Mouse (Mus musculus): ENCODE data around the gene Gm813. TPM values are rescaled to one million over a fixed set of nuclear protein-coding genes. Genes with fewer than 3 reads are reported as not detected.
"Not testable (repeated sequence)": the region's sequence is repeated elsewhere in the genome, so short reads cannot be mapped to it uniquely, and the experiment has no call there.

Gene Gm813
- polyA plus RNA-seq (2016; fragmentation: Nextera tagmentation; extraction: Ambion mirVana), result not detected in 2 replicates

DNA sequence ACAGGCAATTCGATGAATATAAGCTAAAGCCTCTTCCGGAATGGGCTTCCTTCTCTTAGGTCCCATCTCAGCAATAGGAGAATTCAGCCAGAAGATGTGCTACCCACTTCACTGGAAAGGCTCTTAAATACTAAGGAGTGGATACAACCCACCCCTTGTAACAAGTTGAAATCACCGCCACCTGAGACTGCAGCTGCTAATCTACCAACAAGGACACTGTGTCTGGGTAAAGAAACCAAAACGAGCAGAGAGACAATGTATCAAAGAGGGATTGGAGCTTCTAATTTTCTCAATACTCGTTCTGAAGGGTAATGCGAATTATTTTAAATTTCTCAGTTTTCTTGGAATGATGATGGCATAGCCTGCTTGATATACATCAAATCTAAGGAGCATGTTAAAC lies at the start of gene Gm813:
Gene Gm813 (minus strand): TSS at position 101 of the 400 bp plus-strand sequence.
- 85% methylated on average over 6 of the region's 6 CpGs for WGBS
- no peaks in the 10 kb centered on the region for H3K27me3 ChIP-seq (ENCODE audit: insufficient read depth, poor library complexity, severe bottlenecking)

GRCm38 (mm10) chr16:58665137-58665536 lies 48.4 kb upstream of the Gm813 start:
- H3K4me1 ChIP-seq, result peaks cover 15% of the 10 kb centered on the region
- H3K27ac ChIP-seq; H3K27me3 ChIP-seq (ENCODE audit: insufficient read depth, poor library complexity, severe bottlenecking); H3K4me3 ChIP-seq; H3K36me3 ChIP-seq; H3K9me3 ChIP-seq: not testable (repeated sequence)
- peak; percentile 35 for DNase-seq (ENCODE audit: low spot score)

More for the DNA sequence above, at the start of gene Gm813:
- Histone ChIP-seq H3K4me1 (no peaks in the 10 kb centered on the region), H3K9me3 (no peaks in the 10 kb centered on the region), H3K4me3 (no peak within 1 kb of the TSS), H3K36me3 (no peaks in the 10 kb centered on the region), H3K27ac (no peak within 1 kb of the TSS)
- DNase-seq (ENCODE audit: low spot score), result peak; percentile 36

DNA sequence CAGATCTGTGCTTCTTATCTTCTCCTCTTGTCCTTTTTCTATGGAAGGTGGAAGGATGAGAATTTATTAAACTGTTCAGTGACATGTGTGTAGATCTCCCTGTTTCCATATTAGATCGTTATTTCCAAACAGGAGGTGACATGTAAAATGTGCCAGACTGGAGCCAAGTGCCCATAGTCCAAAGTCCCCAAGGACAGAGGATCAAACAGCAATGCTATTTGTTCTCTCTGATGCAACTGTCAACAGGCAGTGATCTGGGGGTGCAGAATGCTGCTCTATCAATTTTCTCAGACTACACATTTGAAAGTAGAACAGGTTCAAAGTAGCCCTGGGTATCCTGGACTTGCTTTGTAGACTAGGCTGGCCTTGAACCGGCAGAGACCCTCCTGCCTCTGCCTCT lies 47.0 kb upstream of the Gm813 start:
- 83% methylated on average over 2 of the region's 2 CpGs for WGBS
- H3K4me3 ChIP-seq, result no peak overlapping the region
- H3K36me3 ChIP-seq, result no peaks in the 10 kb centered on the region
- no peaks in the 10 kb centered on the region for H3K9me3 ChIP-seq
- peak overlapping the region; percentile 36; the same call in 1 of the 2 replicates for H3K27ac ChIP-seq
- DNase-seq (ENCODE audit: low spot score), result peak; percentile 13
- no peaks in the 10 kb centered on the region for H3K27me3 ChIP-seq (ENCODE audit: insufficient read depth, poor library complexity, severe bottlenecking)
- peaks cover 3% of the 10 kb centered on the region; the same call in 1 of the 2 replicates for H3K4me1 ChIP-seq

GRCm38 (mm10) chr16:58663021-58663420 lies 46.2 kb upstream of the Gm813 start:
- H3K27me3 ChIP-seq (ENCODE audit: insufficient read depth, poor library complexity, severe bottlenecking), result no peaks in the 10 kb centered on the region
- 79% methylated on average over 5 of the region's 5 CpGs for WGBS
- no peak for DNase-seq (ENCODE audit: low spot score)

GRCm38 (mm10) chr16:58662287-58662791 lies 45.6 kb upstream of the Gm813 start:
- Histone ChIP-seq H3K27me3 (ENCODE audit: insufficient read depth, poor library complexity, severe bottlenecking) (no peaks in the 10 kb centered on the region), H3K36me3 (no peaks in the 10 kb centered on the region), H3K4me3 (no peak overlapping the region), H3K9me3 (no peaks in the 10 kb centered on the region), H3K27ac (peak overlapping the region; percentile 5; the same call in 1 of the 2 replicates), H3K4me1 (no peaks in the 10 kb centered on the region)
- DNase-seq (ENCODE audit: low spot score), result no peak

More at GRCm38 (mm10) chr16:58663021-58663420, 46.2 kb upstream of the Gm813 start:
- no peaks in the 10 kb centered on the region for H3K9me3 ChIP-seq
- no peak overlapping the region for H3K27ac ChIP-seq
- no peaks in the 10 kb centered on the region for H3K36me3 ChIP-seq
- no peaks in the 10 kb centered on the region for H3K4me1 ChIP-seq
- no peak overlapping the region for H3K4me3 ChIP-seq

- H3K27me3 ChIP-seq (ENCODE audit: insufficient read depth, poor library complexity, severe bottlenecking), result no peaks in the 10 kb centered on the region
- peak overlapping the region; percentile 73; the same call in 1 of the 2 replicates for H3K27ac ChIP-seq
- H3K4me1 ChIP-seq, result no peaks in the 10 kb centered on the region
- H3K36me3 ChIP-seq, result no peaks in the 10 kb centered on the region
- peak; percentile 89 for DNase-seq (ENCODE audit: low spot score)
- H3K4me3 ChIP-seq, result no peak overlapping the region
- no peaks in the 10 kb centered on the region for H3K9me3 ChIP-seq
- 61% methylated on average over 5 of the region's 5 CpGs for WGBS
These were observed 45.0 kb upstream of the Gm813 start for GRCm38 (mm10) chr16:58661826-58662225.

GRCm38 (mm10) chr16:58658668-58659067 lies 41.9 kb upstream of the Gm813 start:
- Histone ChIP-seq H3K27ac (0 out of 2 replicates have a peak overlapping the region, but pooled peaks have one; percentile 2), H3K36me3 (no peaks in the 10 kb centered on the region), H3K4me3 (no peak overlapping the region), H3K27me3 (ENCODE audit: insufficient read depth, poor library complexity, severe bottlenecking) (no peaks in the 10 kb centered on the region), H3K9me3 (no peaks in the 10 kb centered on the region), H3K4me1 (no peaks in the 10 kb centered on the region)
- 72% methylated on average over 6 of the region's 6 CpGs for WGBS
- DNase-seq (ENCODE audit: low spot score), result peak; percentile 81

DNA sequence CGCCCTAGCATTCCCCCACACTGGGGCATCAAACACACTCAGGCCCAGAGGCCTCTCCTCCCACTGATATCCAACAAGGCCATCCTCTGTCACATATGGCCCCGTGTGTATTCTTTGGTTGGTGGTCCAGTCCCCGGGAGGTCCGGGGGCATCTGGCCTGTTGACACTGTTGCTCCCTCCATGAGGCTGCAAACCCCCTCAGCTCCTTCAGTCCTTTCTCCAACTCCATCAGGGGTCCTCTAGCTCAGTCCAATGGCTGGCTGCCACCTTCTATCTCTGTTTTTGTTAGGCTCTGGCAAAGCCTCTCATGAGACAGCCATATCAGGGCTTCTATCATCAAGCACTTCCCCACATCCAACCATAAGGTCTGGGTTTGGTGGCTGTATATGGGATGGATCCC lies 39.7 kb upstream of the Gm813 start:
- 78% methylated on average over 4 of the region's 4 CpGs for WGBS
- no peaks in the 10 kb centered on the region for H3K36me3 ChIP-seq
- no peaks in the 10 kb centered on the region for H3K9me3 ChIP-seq
- DNase-seq (ENCODE audit: low spot score), result peak; percentile 68
- no peak overlapping the region for H3K27ac ChIP-seq
- no peaks in the 10 kb centered on the region for H3K27me3 ChIP-seq (ENCODE audit: insufficient read depth, poor library complexity, severe bottlenecking)
- no peak overlapping the region for H3K4me3 ChIP-seq
- no peaks in the 10 kb centered on the region for H3K4me1 ChIP-seq

DNA sequence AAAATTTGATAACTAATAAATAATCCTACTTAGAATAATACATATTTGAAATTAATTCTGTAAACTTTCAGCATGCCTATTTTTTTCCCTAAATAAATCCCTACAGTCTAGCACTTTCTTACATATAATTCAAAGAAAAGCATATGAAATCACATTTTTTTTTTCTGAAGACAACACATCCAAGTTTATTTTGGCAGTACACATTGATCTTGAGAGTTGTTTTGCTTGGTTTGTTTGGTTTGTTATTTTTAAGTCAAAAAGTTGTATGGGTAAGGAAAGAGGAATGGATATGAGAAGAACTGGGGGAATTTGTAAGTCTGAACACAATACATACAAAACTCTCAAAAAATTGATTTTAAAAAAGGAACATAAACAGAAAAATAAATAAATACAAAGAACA lies 39.0 kb upstream of the Gm813 start:
- DNase-seq (ENCODE audit: low spot score), result no peak
- H3K36me3 ChIP-seq, result no peaks in the 10 kb centered on the region
- H3K27ac ChIP-seq, result no peak overlapping the region
- H3K9me3 ChIP-seq, result no peaks in the 10 kb centered on the region
- no peaks in the 10 kb centered on the region for H3K27me3 ChIP-seq (ENCODE audit: insufficient read depth, poor library complexity, severe bottlenecking)
- no peak overlapping the region for H3K4me3 ChIP-seq
- H3K4me1 ChIP-seq, result no peaks in the 10 kb centered on the region

GRCm38 (mm10) chr16:58649979-58650378 lies 33.2 kb upstream of the Gm813 start:
- no peak for DNase-seq (ENCODE audit: low spot score)
- Histone ChIP-seq H3K27ac (no peak overlapping the region), H3K4me3 (no peak overlapping the region)

DNA sequence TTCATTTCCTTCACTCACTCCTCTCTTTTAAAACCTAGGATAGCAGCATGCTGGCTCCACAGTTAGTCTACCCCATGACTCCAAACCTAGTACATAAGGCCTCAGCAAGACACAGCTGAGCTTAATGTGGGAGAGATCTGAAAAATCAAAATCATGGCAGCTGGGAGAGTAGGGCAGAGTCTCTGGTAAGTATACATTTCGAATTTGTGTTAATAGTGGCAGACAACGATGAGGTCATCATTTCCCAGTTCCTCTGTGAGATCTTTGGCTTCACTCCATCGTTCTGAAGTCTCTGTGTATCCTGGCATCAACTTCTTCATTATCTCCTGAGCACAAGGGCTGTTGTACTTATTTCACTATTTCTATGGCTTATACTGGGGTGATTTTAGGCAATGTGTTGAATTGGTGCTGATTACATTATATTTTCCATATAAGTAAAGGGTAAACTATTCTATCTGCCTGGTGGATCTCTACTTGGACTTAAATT lies 22.0 kb upstream of the Gm813 start, which contains the start of gene E330017A01Rik:
Gene E330017A01Rik (minus strand): TSS at position 51 of the 487 bp plus-strand sequence.
- H3K9me3 ChIP-seq, result no peaks in the 10 kb centered on the region
- H3K4me1 ChIP-seq, result no peaks in the 10 kb centered on the region
- no peaks in the 10 kb centered on the region for H3K36me3 ChIP-seq
- no peaks in the 10 kb centered on the region for H3K27me3 ChIP-seq (ENCODE audit: insufficient read depth, poor library complexity, severe bottlenecking)
- WGBS, result 81% methylated on average over 3 of the region's 3 CpGs
- peak; percentile 38 for DNase-seq (ENCODE audit: low spot score)
- no peak within 1 kb of the TSS for H3K27ac ChIP-seq
- no peak within 1 kb of the TSS for H3K4me3 ChIP-seq

More at GRCm38 (mm10) chr16:58649979-58650378, 33.2 kb upstream of the Gm813 start:
- H3K4me1 ChIP-seq, result no peaks in the 10 kb centered on the region
- WGBS, result 94% methylated on average over 10 of the region's 10 CpGs
- H3K36me3 ChIP-seq, result no peaks in the 10 kb centered on the region
- no peaks in the 10 kb centered on the region for H3K9me3 ChIP-seq
- no peaks in the 10 kb centered on the region for H3K27me3 ChIP-seq (ENCODE audit: insufficient read depth, poor library complexity, severe bottlenecking)

- Histone ChIP-seq H3K9me3 (no peaks in the 10 kb centered on the region), H3K27me3 (ENCODE audit: insufficient read depth, poor library complexity, severe bottlenecking) (no peaks in the 10 kb centered on the region), H3K4me3 (no peak overlapping the region), H3K27ac (no peak overlapping the region), H3K4me1 (no peaks in the 10 kb centered on the region), H3K36me3 (no peaks in the 10 kb centered on the region)
- peak; percentile 64 for DNase-seq (ENCODE audit: low spot score)
- 85% methylated on average over 7 of the region's 7 CpGs for WGBS
These were observed 21.2 kb upstream of the Gm813 start for GRCm38 (mm10) chr16:58638016-58638415.

DNA sequence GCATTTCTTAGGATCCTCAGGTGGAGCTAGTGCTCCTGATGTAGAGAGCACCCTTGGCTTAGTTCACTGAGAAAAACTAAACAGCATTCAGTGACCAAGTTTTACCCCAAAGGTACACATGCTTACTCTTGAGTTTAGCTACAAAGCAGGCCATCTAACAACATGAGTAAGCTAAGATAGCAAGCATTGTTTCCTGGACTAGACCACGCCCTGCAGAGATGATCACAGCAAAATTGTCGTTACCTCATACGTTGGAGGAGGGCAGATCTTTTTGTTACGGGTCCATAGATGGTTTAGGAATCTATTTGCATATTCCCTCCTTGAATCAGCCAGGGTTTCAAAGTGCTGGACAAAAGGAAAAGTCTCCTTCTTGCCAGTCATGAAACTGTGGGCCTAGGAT lies 20.7 kb upstream of the Gm813 start:
- Histone ChIP-seq H3K36me3 (no peaks in the 10 kb centered on the region), H3K9me3 (no peaks in the 10 kb centered on the region), H3K27me3 (ENCODE audit: insufficient read depth, poor library complexity, severe bottlenecking) (no peaks in the 10 kb centered on the region), H3K27ac (no peak overlapping the region), H3K4me3 (no peak overlapping the region), H3K4me1 (no peaks in the 10 kb centered on the region)
- 79% methylated on average over 4 of the region's 4 CpGs for WGBS
- peak; percentile 74 for DNase-seq (ENCODE audit: low spot score)

DNA sequence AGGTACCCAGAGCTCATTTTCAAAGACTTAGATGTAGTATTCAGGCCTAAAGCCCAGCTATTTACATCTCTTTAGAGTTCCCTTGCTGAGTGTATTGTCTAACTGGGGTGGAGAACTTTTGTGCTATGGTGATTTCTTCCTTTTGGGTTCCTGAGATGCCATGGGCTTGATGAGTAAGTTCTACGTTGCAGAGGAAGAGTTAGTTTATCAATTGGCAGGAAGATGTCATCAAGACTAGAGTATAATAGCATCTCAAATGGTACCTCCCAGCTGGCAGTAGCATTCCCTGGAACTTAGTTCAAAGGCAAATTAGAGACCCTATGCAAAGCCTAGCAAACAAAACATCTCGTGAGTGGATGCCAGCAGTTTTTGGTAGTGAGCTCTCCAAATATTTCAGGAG lies 19.1 kb upstream of the Gm813 start:
- Histone ChIP-seq H3K4me3 (no peak overlapping the region), H3K4me1 (no peaks in the 10 kb centered on the region), H3K9me3 (no peaks in the 10 kb centered on the region), H3K27me3 (ENCODE audit: insufficient read depth, poor library complexity, severe bottlenecking) (no peaks in the 10 kb centered on the region), H3K36me3 (no peaks in the 10 kb centered on the region), H3K27ac (no peak overlapping the region)
- WGBS, result 68% methylated on average over 2 of the region's 2 CpGs
- peak; percentile 31 for DNase-seq (ENCODE audit: low spot score)

Data from heart, embryonic 10.5 days (tissue).